Mouse (Mus musculus) right cerebral cortex, postnatal 25 days (tissue): ENCODE measurements around the gene Myh6.
"Not testable (repeated sequence)": the region's sequence is repeated elsewhere in the genome, so short reads cannot be mapped to it uniquely, and the experiment has no call there.

Experiments used
- DNase-seq: peaks from one replicate; pipeline ENCODE4 v3.0.0; 2022

Myh6 gene

DNA sequence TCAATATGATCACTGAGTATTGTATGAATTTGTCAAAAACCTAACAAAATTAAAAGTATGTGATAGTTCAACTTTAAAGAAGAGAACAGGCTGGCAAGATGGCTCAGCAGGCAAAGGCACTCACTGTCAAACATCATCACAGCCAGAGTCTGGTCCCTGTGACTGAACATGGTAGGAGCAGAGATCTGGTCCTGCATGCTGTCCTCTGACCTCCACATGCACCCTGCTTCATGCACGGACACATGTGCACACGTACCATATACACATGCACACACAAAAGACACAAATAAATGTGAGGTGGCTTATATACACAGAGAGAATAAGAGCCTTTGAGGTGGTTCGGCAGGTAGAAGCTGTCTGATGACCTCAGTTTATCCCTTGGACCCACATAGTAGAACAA is 11.2 kb downstream of the Myh6 start:
- no peak for DNase-seq

DNA sequence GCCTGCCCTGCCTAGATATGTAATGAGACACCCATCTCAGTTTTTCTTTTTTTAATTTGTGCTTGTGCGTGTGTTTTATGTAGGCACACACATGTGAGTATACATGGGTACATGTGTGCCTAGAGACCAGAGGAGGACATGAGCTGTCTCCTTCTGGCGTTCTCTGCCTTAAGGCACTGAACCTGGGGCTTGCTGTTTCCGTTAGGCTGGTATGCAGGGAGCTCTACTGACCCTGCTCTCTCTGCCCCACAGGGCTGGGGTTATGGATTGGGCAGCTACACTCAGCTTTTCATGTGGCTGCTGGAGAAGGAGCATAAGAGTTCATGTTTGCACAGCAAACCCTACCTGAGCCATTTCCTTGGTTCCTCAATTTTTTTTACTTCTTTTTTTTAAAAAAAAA is 12.3 kb downstream of the Myh6 start:
- no peak for DNase-seq

DNA sequence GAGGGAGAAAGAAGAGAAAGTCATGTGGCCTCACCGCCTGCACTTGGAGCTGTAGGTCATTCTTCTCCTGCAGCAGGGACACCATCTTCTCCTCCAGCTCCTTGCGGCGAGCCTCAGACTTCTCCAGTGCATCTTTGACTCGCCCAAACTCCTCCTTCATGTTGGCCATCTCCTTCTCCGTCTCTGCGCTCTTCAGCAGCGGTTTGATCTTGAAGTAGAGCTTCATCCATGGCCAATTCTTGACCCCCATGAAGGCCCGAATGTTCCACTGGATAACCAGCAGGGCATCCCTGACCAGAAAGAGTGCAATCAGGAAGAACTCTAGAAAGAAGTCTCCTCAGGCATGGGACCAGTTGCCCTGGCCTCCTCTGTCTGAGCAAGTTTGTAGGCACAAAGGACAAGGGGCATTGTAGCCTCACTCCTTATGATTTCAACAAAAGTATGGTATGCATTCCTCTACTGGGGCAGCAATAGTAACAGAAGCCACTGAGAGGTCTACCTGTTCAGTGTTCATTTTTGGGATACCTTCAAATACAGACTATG is 13.0 kb downstream of the Myh6 start:
- no peak for DNase-seq

DNA sequence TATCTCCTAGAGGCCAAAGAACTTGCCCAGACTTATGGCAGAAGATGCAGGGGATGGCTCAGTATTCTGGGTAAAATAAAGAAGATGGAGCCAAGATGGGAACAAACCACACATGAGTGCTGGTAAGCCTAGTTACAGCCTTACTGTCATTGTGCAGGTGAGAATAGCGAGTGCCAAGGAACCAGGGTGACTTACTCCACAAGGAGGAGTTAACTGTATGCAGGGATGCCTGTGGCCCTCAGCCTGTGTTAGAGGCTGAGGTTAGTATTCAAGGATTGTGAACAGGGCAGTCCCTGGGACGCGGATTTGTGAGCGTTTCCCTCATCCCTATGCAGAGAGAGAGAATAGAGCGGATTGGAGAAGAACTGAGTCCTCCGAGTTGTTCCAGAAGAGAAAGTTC is 15.1 kb downstream of the Myh6 start:
- DNase-seq = no peak

DNA sequence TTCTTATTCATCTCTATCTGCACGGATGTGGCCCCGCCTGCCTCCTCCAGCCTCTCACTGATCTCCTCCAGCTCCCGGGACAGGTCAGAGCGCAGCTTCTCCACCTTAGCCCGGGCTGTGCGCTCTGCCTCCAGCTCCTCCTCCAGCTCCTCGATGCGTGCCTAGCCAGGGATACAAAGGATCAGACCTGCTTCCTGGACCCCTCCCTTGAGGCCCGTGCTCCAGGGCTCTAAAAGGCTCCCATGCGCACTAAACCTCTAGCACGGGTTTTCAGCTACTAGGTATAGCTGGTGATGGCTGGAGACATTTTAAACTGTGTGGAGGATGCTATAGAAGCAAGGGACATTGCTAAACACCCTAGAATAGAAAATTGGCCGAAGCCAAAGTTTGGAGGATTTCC is 16.2 kb downstream of the Myh6 start:
- no peak for DNase-seq

DNA sequence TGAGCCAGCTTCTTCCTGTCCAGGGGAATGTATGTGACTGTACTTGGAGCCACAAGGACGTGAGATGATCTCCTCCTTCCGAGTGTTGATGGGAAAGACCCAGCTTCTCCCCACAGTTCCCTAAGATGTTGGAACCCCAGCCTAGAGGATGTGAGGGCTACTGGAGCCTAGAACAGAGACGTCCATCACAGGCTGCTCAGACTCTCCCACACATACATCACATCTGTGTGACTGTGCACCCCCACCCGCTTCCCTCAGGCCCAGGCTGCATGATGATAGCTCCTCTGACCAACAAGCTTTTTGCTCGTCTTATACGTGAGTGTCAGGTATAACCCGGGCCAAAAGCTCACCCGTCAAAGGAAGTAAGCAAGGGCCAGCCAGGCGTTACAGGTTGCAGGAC is 17.9 kb downstream of the Myh6 start:
- no peak for DNase-seq

DNA sequence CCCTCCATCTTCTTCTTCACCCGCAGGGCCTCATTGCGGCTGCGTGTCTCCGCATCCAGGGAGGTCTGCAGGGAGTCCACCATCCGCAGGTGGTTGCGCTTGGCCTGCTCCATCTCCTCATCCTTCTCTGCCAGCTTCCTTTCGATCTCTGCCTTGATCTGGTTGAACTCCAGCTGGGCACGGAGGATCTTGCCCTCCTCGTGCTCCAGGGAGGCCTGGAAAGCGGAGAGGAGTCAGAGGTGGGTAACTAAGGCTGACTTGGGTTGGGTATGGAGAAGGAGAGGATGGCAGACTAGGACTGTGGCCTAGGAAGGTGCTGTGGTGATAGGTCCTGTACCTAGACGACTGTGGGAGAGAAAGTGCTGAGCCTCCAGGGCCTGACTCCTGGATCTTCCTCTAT is 19.7 kb downstream of the Myh6 start:
- not testable (repeated sequence) for DNase-seq

DNA sequence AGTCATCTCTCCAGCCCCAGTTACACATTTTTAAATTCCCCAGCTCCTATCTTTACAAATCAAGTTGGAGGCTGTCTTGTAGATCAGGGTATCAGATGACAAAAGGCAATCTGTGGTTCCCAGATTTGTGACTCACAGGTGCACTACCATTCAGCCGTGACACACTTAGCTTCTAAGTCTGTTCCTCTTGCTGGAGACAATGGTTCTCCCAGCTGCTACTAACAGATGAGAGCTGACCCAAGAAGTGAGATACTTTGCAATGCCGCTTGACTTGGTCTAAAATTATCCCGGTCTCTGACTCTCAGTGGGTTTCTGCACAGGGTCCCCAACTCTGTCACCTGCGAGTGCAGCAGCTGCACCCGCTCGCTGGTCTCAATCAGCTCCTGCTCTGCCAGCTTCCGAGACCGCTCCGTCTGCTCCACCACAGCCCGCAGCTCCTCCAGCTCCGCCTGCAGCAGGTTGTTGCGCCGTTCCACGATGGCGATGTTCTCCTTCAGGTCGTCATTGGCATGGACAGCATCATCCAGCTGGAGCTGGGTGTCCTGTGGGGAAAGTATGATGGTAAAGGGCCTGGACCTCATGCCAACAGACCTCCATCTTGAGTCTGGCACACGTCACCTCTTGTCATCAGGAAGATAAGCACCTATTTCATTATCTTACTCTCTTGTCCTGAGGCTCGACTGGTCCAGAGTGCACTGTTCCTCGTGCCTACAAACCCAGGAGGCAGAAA is 20.6 kb downstream of the Myh6 start:
- no peak for DNase-seq

DNA sequence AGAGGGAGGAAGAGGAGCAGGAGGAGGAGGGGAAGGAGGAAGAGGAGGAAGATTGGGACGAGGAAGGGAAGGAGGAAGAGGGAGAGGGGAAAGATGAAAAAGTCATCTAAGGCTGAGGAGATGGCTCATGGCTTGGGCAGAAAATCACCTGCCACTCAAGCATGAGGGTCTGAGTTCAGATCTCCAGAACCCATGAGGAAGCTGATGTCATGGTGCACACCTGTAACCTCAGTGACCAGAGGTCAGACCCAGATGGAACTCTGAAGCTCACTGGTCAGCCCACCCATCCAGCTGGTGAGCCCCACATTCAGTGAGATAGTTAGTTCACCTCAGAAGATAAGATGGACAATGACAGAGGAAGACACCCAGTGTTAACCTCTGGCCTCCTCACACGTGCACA is 21.8 kb downstream of the Myh6 start:
- no peak for DNase-seq

DNA sequence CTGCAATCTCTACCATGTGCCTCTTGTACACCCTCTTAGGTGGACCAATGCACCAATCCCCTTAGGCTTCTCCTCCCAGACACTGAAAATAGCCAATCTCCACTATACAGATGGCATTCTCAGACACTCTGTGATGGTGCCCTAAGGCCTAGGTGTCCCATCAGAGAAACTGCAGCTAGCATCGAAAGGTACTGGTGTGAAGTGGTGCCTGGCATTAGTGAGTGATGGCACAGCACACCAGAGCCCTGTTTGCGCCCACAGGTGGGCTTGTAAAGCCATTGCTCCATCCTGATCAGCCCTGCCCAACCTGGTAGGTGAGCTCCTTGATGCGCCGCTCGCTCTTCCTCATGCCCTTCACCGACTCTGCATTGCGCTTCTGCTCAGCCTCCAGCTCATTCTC is 22.8 kb downstream of the Myh6 start:
- DNase-seq = no peak

DNA sequence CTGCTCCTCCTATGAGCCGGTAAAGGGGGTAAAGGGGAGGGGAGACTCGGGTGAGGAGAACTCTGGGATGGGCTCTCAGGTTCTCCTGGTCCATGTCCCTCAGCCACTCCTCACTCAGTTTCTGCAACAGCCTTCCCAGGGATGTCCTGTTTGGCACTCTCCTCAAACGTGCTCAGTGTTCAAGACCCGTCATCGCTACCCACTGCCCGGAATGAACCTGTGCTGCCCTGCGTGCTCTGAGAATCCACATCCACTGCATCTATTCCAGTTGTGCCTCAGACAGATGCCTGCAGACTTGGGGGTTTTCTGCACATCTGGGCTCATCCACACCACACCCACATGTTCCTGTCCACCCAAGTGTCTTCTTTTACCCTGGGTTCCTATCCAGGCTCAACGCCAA is 24.2 kb downstream of the Myh6 start:
- no peak for DNase-seq

DNA sequence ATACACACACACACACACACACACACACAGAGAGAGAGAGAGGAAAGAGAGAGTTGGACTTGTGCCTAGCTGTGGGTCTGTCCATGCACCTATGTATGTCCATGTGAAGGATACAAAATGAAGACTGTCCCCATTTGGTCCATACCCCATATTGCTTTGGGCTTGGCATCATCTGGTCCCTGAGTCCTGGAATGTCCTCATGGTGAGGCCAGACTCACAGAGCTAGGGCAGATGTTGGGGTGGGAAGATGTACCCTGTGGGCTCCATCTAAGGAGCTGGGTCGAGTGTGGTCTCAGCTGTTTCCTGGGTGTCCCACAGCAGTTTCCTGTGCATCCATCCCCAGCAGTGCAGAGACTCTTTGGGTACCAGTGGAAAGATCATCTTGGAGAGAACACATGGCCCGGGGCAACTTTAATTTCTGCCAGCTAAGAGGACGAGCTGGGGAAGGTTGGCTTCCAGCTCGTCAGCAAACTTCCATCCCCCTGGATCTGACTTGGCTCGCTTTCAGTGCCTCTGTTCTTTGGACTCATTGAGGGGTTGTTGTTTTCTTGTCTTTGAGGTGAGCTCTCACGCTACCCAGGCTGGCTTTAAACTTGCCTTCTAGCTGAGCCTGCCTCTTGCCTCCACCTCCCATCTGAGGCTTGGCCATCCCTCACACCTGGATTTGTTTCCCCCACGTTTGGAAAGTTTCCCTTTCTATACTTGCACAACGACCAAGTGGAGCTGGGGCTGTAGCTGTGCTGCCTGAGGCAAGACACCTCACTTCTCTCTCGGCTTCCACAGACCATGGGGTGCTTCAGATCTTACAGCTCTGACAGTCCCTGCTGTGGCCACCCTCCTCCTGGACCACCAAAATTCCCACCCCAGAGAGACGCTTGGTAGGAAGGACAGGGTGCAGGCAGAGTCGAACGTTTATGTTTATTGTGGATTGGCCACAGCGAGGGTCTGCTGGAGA is 25.4 kb downstream of the Myh6 start:
- no peak for DNase-seq

DNA sequence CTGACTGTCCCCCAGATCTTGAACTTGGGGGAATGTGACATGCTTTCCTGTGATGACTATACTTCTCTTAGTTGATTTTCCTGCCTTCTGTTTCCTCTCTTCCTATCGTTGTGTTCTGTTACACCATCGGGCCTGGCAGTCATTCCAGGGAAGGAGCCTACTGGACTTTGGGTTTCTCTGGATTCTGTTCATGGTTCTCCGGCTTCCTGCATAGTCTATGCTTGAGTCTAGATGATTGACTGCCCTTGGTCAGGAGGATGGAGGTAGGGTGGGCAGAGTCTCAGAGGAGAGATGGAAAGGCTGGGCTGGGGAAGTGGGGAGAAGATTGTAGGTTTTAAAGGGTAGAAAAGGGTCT is 26.6 kb downstream of the Myh6 start:
- no peak for DNase-seq

DNA sequence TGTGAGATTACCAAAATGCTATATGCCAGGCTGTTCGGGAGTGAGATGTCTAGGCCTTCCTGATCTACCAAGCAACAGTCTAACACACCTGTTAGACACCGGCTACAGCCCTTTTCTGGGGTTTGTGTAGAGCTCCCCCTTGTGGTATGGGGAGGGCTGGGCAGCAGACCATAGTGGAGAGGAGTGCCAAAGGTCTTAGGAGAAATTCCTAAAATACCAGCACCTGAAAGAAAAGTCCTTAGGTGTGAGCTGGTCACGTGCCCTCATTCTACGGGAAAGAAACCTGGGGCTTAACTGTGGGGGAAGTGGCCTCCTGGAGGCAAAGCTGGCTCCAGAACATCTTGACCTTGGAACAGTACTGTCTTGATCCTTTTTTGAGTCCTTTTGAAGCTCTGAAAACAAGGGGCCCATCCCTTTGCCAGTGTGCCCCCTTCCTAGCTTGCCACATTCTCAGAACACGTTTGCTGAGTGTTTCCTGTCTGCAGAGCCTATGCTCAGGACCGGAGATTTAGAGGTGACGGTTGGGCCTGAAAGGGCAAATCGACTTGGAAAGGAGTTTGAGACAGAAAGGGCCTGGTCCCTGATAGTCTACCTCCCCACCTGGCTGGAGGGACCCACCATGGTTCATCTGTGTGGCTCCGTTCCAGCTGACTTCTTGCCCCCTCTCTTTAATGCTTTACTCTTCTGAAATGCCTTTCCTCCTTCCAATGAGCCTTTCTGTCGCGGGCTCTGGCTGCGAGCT is 27.1 kb downstream of the Myh6 start:
- DNase-seq = peak; percentile 36

DNA sequence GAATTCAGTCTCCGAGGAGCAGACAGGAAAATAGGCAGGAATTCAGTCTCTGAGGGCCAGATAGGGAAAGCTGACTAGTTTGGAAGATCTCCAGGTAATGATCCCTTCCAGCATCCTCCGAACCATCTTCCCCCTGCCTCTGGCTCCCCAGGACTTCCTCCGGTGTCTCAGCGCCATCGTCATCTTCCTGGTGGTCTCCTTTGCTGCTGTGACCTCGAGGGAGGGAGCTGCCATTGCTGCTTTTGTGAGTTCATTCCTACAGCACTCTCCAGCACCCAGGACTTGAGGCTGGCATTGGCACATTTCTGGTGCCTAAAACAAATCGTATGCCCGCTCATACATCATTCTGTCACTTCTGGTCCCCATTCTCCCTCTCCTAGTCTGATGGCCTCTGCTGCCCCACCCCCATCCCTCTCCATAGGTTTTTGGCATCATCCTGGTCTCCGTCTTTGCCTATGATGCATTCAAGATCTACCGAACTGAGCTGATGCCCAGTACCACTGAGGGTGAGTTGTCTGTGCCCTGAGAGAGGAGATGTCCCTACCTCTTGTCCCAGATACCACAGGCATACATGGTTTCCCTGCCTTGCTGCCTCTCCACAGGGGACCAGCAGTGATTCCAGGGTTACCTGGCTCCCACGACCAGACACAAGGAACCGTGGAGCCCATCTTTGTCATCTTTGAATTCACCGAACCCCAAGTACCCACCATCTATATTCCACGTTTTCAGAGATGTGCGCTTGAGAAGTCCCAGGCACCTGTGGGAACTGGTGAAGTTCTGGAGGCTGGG is 28.1 kb downstream of the Myh6 start:
- DNase-seq = no peak

DNA sequence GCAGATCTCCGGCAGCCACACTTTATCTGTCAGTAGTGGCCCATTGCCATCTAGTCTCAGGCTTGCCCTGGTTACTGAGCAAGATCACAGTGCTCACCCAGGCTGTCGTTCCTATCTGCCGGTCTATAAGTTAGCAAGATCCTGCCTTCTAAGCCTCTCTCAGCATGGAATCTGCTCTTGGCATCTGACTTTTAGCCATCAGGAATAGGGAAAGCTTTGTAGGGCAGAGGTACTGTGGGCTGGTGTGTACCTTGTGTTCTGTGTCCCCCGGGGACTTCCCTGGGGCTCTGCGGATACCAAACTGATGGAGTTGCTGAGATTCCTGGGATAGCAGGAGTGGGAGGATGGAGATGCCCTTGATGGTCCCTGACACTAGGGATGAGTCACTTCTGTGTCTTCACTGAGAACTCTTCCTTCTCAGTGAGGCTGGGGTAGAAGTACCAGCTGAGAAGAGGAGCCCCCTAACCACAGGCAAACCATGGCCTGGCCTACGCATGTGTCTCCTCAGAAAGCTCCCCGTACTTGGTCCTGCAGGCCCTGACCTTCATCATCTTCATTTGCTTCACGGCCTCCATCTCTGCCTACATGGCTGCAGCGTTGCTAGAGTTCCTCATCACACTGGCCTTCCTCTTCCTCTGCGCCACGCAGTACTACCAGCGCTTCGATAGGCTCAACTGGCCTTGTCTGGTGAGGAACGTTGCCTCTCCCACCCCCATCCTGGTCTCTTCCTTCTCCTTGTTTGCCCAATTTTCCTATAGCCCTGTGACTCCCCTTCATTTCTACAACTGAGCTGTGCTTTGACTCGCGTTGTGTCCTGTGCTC is 29.2 kb downstream of the Myh6 start:
- no peak for DNase-seq

DNA sequence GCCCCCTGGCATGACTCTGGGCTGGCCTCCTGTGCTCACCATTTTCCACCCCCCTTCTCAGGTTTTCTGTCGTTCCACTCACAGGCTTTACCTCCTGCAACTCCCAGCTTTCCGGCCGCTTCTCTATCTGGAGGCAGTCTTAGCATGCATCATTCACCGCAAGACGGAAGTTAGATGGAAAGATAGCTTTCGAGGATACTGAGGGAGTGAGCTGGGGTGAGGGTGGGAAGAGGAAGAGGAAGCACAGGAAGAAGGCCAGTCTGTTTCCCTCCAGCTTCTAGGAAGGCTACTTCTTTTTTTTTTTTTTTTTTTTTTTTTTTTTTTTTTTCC is 29.9 kb downstream of the Myh6 start:
- DNase-seq = no peak

DNA sequence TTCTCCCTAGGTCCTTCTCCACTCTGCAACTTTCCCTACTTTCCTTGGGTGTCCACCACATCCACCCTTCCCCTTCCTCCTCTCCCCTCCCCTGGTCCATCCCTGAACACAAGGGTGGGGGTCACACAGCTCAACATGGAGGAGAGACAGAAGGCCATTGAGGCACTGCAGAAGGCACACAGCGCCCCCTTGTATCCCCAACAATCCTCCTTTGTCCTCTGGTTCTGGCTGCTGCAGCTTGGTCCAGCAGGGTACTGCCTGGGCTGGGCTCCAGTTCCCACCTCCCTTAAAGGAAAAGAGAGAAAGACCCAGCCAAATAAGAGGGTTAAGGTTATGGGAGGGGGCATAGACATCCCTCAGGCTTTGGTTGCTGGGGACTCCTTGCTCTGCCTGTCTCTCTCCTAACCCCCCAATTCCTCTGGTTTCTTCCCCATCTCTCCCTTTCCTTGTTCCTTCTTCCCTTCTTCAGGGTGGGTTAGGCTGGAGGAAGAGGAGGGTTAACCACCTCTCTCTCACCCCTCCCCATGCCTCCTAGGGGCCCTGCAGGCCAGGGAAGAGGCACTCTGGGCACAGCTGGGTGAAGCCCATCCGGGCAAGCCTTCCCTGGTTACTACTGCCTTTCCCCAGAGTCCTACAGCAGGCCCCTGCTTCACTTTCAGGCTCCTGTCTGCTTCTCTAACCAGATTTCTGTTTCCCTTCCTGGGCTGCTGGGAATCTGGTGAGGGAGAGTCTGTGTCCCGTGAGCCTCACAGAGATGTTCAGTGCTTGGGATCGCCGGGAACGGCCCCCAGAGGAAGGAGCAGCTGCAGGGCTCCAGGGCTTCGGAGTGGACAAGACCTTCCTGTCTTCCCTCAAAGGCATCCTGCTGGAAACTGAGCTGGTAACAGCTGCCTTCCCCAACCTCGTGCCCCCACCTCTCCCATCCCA is 30.6 kb downstream of the Myh6 start, which contains the start of gene Cmtm5:
Cmtm5 (plus strand) TSS at position 358 of the 927 bp plus-strand sequence.
- peak; percentile 45 for DNase-seq

DNA sequence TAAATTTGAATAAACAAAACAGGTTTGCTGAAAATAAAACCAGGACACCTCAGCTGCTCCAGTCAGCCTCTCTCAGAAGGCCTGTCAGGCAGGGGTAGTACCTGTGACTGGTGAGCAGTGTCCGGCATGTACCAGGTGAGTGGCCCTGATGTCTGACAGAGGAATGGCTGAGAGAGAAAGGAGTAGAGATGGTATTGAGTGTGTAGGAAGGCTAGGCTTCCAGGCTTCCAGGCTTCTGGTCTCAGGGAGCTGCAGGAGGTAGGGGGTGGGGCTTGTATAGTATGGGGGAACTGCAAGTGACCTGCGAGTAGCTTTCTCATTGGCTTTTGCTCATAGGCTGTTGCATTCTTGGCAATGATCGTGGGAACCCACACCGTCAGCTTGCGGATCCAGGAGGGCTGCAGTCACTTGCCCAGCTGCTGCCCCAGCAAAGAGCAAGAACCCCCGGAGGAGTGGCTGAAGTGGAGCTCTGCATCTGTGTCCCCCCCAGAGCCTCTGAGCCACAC is 34.0 kb downstream of the Myh6 start, which contains the start of gene Il25:
Il25 (plus strand) TSS at position 51 of the 506 bp plus-strand sequence.
- DNase-seq = no peak

DNA sequence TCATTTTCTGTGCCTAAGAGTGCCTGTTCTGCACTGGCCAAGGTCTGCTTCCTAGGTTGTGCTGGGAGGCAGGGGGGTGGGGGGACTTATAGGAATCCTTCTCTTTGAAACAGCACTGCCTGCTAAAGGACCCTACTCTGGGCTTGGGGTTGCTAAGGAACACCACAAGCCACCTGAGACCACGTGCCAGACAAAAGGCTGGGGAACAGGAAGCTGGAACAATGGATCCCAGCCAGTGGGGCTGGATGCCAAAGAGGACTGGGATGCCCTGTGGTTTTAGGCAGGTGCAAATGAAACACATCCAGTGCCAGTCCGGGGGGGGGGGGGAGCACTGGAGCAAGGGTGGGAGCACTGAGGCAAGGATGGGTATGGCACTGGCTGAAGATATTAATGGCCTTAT is 36.3 kb downstream of the Myh6 start:
- DNase-seq = no peak
